Mouse (Mus musculus): Measurements from ENCODE around the gene Muc5b. TPM values are rescaled to one million over a fixed set of nuclear protein-coding genes. Genes with fewer than 3 reads are reported as not detected.

Muc5b gene
- total and polyA plus RNA-seq, 3 experiments = not detected

- Histone ChIP-seq H3K27me3 (replicated peaks) (peaks cover 19% of the 10 kb centered on the region), H3K79me2 (replicated peaks; ENCODE audit: control insufficient read depth, extremely low read depth, insufficient read depth, poor library complexity, severe bottlenecking) (no peaks in the 10 kb centered on the region), H3K36me3 (replicated peaks in 1 of 2; ENCODE audit: control insufficient read depth in 1 of 2, insufficient read depth in 1 of 2, low read length in 1 of 2) (peaks cover 4 to 31% of the 10 kb centered on the region in 2 experiments), H3K27ac (ENCODE audit: insufficient read depth, low read depth) (no peak overlapping the region), H3K4me2 (ENCODE audit: insufficient read depth, low read depth, poor library complexity, severe bottlenecking) (no peak overlapping the region), H3K9ac (ENCODE audit: insufficient read depth, low read depth) (no peak overlapping the region), H3K4me3 (replicated peaks in 1 of 3; ENCODE audit: low read depth in 2 of 3, low read length in 2 of 3, poor library complexity in 1 of 3) (no peak overlapping the region), H3K4me1 (ENCODE audit: control insufficient read depth in 1 of 2, insufficient read depth in 2 of 2) (no peaks in the 10 kb centered on the region), H3K9me3 (replicated peaks; ENCODE audit: low read length) (no peaks in the 10 kb centered on the region)
- DNase-seq (ENCODE audit: extremely low read depth) = no peak
- no peak for TF ChIP-seq NELFE (IDR thresholded peaks at IDR 0.05; ENCODE audit: low read depth, low read length)
- no peak for TF ChIP-seq TBP (conservative IDR thresholded peaks at IDR 0.05; ENCODE audit: low read depth, low read length)
- TF ChIP-seq UBTF (IDR thresholded peaks at IDR 0.05; ENCODE audit: low read depth, low read length) = no peak
- no peak for TF ChIP-seq MXI1 (IDR thresholded peaks at IDR 0.05; ENCODE audit: low read depth, low read length)
- peak in 1 of 2 experiments; percentile 30; a peak in 1 of 4 replicates for TF ChIP-seq CTCF (conservative IDR thresholded peaks at IDR 0.05 in 1 of 2, IDR thresholded peaks at IDR 0.05 in 1 of 2; ENCODE audit: low read depth in 2 of 2, low read length in 2 of 2)
- no peak for TF ChIP-seq ZKSCAN1 (IDR thresholded peaks at IDR 0.05; ENCODE audit: borderline replicate concordance, low read depth, low read length)
- no peak for TF ChIP-seq GABPA (IDR thresholded peaks at IDR 0.05; ENCODE audit: insufficient replicate concordance, low read depth, low read length)
- peak; percentile 38 for TF ChIP-seq RAD21 (IDR thresholded peaks at IDR 0.05; ENCODE audit: low read depth, low read length)
- TF ChIP-seq TCF12 (IDR thresholded peaks at IDR 0.05; ENCODE audit: low read depth, low read length) = no peak
- no peak for TF ChIP-seq ZNF384 (IDR thresholded peaks at IDR 0.05; ENCODE audit: low read depth, low read length)
- no peak for TF ChIP-seq MEF2A (IDR thresholded peaks at IDR 0.05; ENCODE audit: borderline replicate concordance, low read depth, low read length)
- 0 out of 2 replicates have a peak, but pooled peaks have one; percentile 7 for TF ChIP-seq SMC3 (IDR thresholded peaks at IDR 0.05; ENCODE audit: low read depth, low read length)
- TF ChIP-seq JUND (conservative IDR thresholded peaks at IDR 0.05; ENCODE audit: low read depth, low read length) = no peak
- TF ChIP-seq CHD2 (IDR thresholded peaks at IDR 0.05; ENCODE audit: low read length) = no peak
- TF ChIP-seq ETS1 (conservative IDR thresholded peaks at IDR 0.05; ENCODE audit: low read depth, low read length) = no peak
- TF ChIP-seq EP300 (IDR thresholded peaks at IDR 0.05; ENCODE audit: low read length) = no peak
- dilution Hi-C loops (cut with MboI; ENCODE audit: extremely low pct_ligation_motif_present, extremely low pct_unique_long_range_greater_than_20kb, low sequenced_read_pairs) (no loop called here), in situ Hi-C loops (cut with MboI; ENCODE audit: low pct_ligation_motif_present, low pct_unique_long_range_greater_than_20kb, low sequenced_read_pairs) (no loop called here)
Observed at GRCm38 (mm10) chr7:141870553-141870952, 31.7 kb downstream of the Muc5b start.

DNA sequence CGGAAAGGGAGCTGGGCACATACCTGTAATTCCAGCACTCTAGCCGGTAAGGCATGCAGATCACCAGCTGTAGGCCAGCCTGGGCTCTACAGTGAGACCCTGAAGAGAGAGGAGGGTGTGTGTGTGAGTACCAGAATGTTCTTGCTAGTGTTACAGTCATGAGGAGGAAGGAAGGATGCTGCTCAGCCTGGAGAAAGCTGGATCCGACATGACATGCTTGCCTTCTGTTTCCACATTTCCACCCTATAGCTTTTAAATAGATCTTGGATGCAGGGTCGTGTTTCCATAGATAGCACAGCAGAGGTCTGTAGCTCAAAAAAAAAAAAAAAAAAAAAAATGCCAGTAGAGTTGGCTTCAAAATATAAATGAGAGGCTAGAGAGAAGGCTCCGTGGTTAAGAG is 36.0 kb downstream of the Muc5b start:
- Histone ChIP-seq H3K27me3 (replicated peaks) (no peaks in the 10 kb centered on the region), H3K4me1 (ENCODE audit: control insufficient read depth in 1 of 2, insufficient read depth in 2 of 2) (no peaks in the 10 kb centered on the region), H3K27ac (ENCODE audit: insufficient read depth, low read depth) (no peak overlapping the region), H3K4me3 (replicated peaks in 1 of 3; ENCODE audit: low read depth in 2 of 3, low read length in 2 of 3, poor library complexity in 1 of 3) (no peak overlapping the region), H3K9me3 (replicated peaks; ENCODE audit: low read length) (no peaks in the 10 kb centered on the region), H3K79me2 (replicated peaks; ENCODE audit: control insufficient read depth, extremely low read depth, insufficient read depth, poor library complexity, severe bottlenecking) (no peaks in the 10 kb centered on the region), H3K36me3 (replicated peaks in 1 of 2; ENCODE audit: control insufficient read depth in 1 of 2, insufficient read depth in 1 of 2, low read length in 1 of 2) (peaks cover 4 to 60% of the 10 kb centered on the region in 2 experiments), H3K9ac (ENCODE audit: insufficient read depth, low read depth) (no peak overlapping the region), H3K4me2 (ENCODE audit: insufficient read depth, low read depth, poor library complexity, severe bottlenecking) (no peak overlapping the region)
- dilution Hi-C loops (cut with MboI; ENCODE audit: extremely low pct_ligation_motif_present, extremely low pct_unique_long_range_greater_than_20kb, low sequenced_read_pairs) (no loop called here), in situ Hi-C loops (cut with MboI; ENCODE audit: low pct_ligation_motif_present, low pct_unique_long_range_greater_than_20kb, low sequenced_read_pairs) (no loop called here)
- no peak for DNase-seq (ENCODE audit: extremely low read depth)
- TF ChIP-seq CTCF (conservative IDR thresholded peaks at IDR 0.05 in 1 of 2, IDR thresholded peaks at IDR 0.05 in 1 of 2; ENCODE audit: low read depth in 2 of 2, low read length in 2 of 2) = no peak
- no peak for TF ChIP-seq HCFC1 (IDR thresholded peaks at IDR 0.05; ENCODE audit: low read depth, low read length)
- TF ChIP-seq SMC3 (IDR thresholded peaks at IDR 0.05; ENCODE audit: low read depth, low read length) = no peak
- TF ChIP-seq RAD21 (IDR thresholded peaks at IDR 0.05; ENCODE audit: low read depth, low read length) = no peak
- TF ChIP-seq ZNF384 (IDR thresholded peaks at IDR 0.05; ENCODE audit: low read depth, low read length) = no peak
- TF ChIP-seq PAX5 (IDR thresholded peaks at IDR 0.05; ENCODE audit: low read length) = no peak
- no peak for TF ChIP-seq POLR2A (IDR thresholded peaks at IDR 0.05; ENCODE audit: low read depth, low read length)
- TF ChIP-seq MYC (IDR thresholded peaks at IDR 0.05; ENCODE audit: low read depth, low read length) = no peak
- no peak for TF ChIP-seq EP300 (IDR thresholded peaks at IDR 0.05; ENCODE audit: low read length)
- no peak for TF ChIP-seq ETS1 (conservative IDR thresholded peaks at IDR 0.05; ENCODE audit: low read depth, low read length)

Measured in CH12.LX (cell line).